Mouse (Mus musculus): ENCODE measurements at regions not wholly inside any gene's neighbourhood (a gene's known extent, or its start where the extent isn't known, plus 50 kb on each side); places are given as distances from the start of the nearest gene placed in this dataset.

DNA sequence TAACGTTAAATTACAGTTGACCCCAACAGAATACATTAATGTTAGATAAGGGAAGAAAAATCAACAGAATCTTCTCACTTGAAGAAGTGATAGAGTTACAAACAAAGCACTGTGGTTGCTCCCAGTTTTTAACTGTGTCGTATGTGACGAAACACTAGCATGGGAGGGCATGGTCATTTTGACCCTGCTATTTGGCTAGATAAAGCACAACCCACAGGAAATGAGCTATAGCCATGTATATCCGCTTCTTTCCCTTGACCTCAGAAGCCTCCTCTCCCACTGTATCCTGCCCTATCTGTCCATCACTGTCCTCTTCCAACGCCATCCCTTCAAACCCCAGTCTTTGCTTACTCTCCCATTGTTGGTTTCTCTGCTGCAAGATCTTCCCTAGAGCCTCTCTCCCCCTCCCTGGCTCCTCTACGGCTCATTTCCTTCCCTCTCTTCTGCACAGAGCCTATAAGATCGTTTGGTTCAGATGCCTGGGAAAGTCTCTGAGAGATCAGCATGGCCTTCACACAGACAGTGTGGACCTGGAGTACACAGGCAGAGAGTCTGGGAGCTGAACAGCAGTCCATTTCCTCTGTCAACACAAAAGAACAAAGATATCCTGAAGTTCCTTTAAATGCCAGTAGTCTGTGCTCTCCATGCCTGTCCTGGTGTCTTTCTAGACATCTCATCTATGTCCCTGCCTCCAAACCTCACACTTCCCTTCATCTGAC, 82.5 kb upstream of the Basp1 start:
- TF ChIP-seq CTCF (IDR thresholded peaks at IDR 0.05; ENCODE audit: low read depth, low read length) (no peak), POLR2A (IDR thresholded peaks at IDR 0.05; ENCODE audit: borderline replicate concordance, low read depth, low read length) (no peak)

All from bone marrow macrophage, adult 2 months (primary cell).